Mouse (Mus musculus) thymus, adult 18-20 months (tissue): ENCODE data around the gene Fat1.
"Not testable (repeated sequence)": the region's sequence is repeated elsewhere in the genome, so short reads cannot be mapped to it uniquely, and the experiment has no call there.

Experiments
- DNase-seq, 2 experiments: peaks; one replicate each; pipeline ENCODE4 v3.0.0; 2022; ENCODE audit warnings: mixed read lengths in 2 of 2

Fat1 gene

GRCm38 (mm10) chr8:45011774-45012173 is 76.5 kb downstream of the Fat1 start:
- DNase-seq, result no peak

GRCm38 (mm10) chr8:45013852-45014251 is 78.6 kb downstream of the Fat1 start:
- no peak for DNase-seq

- no peak for DNase-seq
These were observed 79.3 kb downstream of the Fat1 start for GRCm38 (mm10) chr8:45014498-45015067.

- DNase-seq, result no peak
These were observed 80.6 kb downstream of the Fat1 start for GRCm38 (mm10) chr8:45015876-45016275.

- DNase-seq, result no peak
These were observed 84.0 kb downstream of the Fat1 start for GRCm38 (mm10) chr8:45019241-45019640.

GRCm38 (mm10) chr8:45021171-45021570 is 85.9 kb downstream of the Fat1 start:
- DNase-seq, result no peak

GRCm38 (mm10) chr8:45021911-45022665 is 86.8 kb downstream of the Fat1 start:
- DNase-seq, result no peak

GRCm38 (mm10) chr8:45028081-45028497 is 92.8 kb downstream of the Fat1 start:
- no peak for DNase-seq

- no peak for DNase-seq
These were observed 103.1 kb downstream of the Fat1 start for GRCm38 (mm10) chr8:45038350-45038749.

GRCm38 (mm10) chr8:45044160-45044559 is 108.9 kb downstream of the Fat1 start:
- no peak for DNase-seq

- no peak for DNase-seq
These were observed 115.2 kb downstream of the Fat1 start for GRCm38 (mm10) chr8:45050451-45050850.

GRCm38 (mm10) chr8:45051236-45051635 is 116.0 kb downstream of the Fat1 start:
- DNase-seq, result no peak

GRCm38 (mm10) chr8:45052205-45052604 is 117.0 kb downstream of the Fat1 start:
- DNase-seq, result no peak

- no peak for DNase-seq
These were observed 117.4 kb downstream of the Fat1 start for GRCm38 (mm10) chr8:45052618-45053017.

- no peak for DNase-seq
These were observed 120.3 kb downstream of the Fat1 start for GRCm38 (mm10) chr8:45055500-45055899.

- DNase-seq, result no peak
These were observed 121.6 kb downstream of the Fat1 start for GRCm38 (mm10) chr8:45056810-45057209.

GRCm38 (mm10) chr8:45060083-45060482 is 124.8 kb downstream of the Fat1 start:
- no peak for DNase-seq

GRCm38 (mm10) chr8:45062311-45062710 is 127.1 kb downstream of the Fat1 start:
- DNase-seq, result no peak

GRCm38 (mm10) chr8:45062982-45063924 is 128.0 kb downstream of the Fat1 start:
- no peak for DNase-seq

GRCm38 (mm10) chr8:45064197-45064869 is 129.1 kb downstream of the Fat1 start:
- DNase-seq, result no peak

- DNase-seq, result not testable (repeated sequence)
These were observed 130.1 kb downstream of the Fat1 start for GRCm38 (mm10) chr8:45065391-45065790.

GRCm38 (mm10) chr8:45068759-45069386 is 133.6 kb downstream of the Fat1 start, which contains the start of gene Mtnr1a:
Gene Mtnr1a, plus strand, starts transcription at chr8:45069137.
- DNase-seq, result no peak
